14 mouse cellular contexts compared by ENCODE assay signal in the genomic region with DNA sequence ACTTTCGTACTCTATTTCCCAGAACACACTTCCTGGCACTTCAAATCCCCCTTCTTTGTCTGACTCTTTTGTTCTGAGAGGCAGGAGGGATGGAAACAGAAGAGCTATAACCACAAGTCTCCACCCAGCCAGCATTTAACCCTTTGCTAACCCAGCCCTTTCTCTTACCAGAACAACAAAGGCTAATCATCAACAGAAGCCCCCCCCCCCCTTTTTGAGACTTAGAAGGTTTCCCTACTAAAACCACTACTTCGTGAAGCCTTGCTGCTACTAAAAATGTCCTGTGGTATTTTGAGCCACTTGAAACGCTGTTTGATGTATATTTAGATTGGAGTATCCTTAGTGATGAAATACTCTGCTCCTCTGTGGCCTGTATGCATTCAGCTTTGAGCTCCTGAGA. TPM values are rescaled to one million over a fixed set of nuclear protein-coding genes. Genes with fewer than 3 reads are reported as not detected.
A peak's percentile ranks its signal among the peaks of the same experiment; 100 is the strongest.
DNase-seq lines count a peak whose midpoint lies in the region; ATAC-seq and TF ChIP-seq lines count a peak whose summit lies in the region.
"Had no signal": no experiment of that assay in that cellular context is flagged by ENCODE, and none has a peak within 500 bp of the region (broad histone marks: within the 10 kb centered on the region; RNA-seq: fewer than 3 reads in every experiment).

No protein-coding gene starts in this region.

- no peaks in the 10 kb centered on the region for H3K9me3 ChIP-seq in hindbrain, embryonic 14.5 days (ENCODE audit: control insufficient read depth, low read length)
- no peaks in the 10 kb centered on the region for H3K9me3 ChIP-seq in hindbrain, postnatal 0 days (ENCODE audit: low read length)
- H3K9me3 ChIP-seq: liver, embryonic 15.5 days had no signal

- H3K27me3 ChIP-seq in hindbrain, embryonic 14.5 days (ENCODE audit: control insufficient read depth, insufficient read depth, low read length), result no peaks in the 10 kb centered on the region
- no peaks in the 10 kb centered on the region for H3K27me3 ChIP-seq in hindbrain, postnatal 0 days (ENCODE audit: insufficient read depth, low read length)
- no peaks in the 10 kb centered on the region for H3K27me3 ChIP-seq in myocyte (ENCODE audit: control insufficient read depth, insufficient read depth, insufficient read length)
- H3K27me3 ChIP-seq: liver, embryonic 15.5 days had no signal

- no peaks in the 10 kb centered on the region for H3K79me2 ChIP-seq in myocyte (ENCODE audit: control insufficient read depth, insufficient read depth)

- H3K9ac ChIP-seq in hindbrain, embryonic 14.5 days, result no peak overlapping the region
- no peak overlapping the region for H3K9ac ChIP-seq in hindbrain, postnatal 0 days (replicated peaks; ENCODE audit: low read length)
- H3K9ac ChIP-seq: liver, embryonic 15.5 days had no signal

- no peak for TF ChIP-seq CTCF in hindbrain, postnatal 0 days (IDR thresholded peaks at IDR 0.05; ENCODE audit: low read depth)

- intact Hi-C loops in left cerebral cortex, postnatal 25 days (cut with DNase I), result no loop called here

- TF ChIP-seq POLR2A in myocyte (IDR thresholded peaks at IDR 0.05; ENCODE audit: insufficient read length, low read depth), result no peak

- no peak for ATAC-seq in hindbrain, embryonic 14.5 days (ENCODE audit: low FRiP score)
- ATAC-seq in hindbrain, postnatal 0 days, result no peak

- H3ac ChIP-seq in myocyte (ENCODE audit: control insufficient read depth, insufficient read length), result no peak overlapping the region

- 22% methylated on average over 3 of the region's 3 CpGs for WGBS in hindbrain, embryonic 14.5 days
- 28% methylated on average over 3 of the region's 3 CpGs for WGBS in hindbrain, postnatal 0 days

- H3K4me1 ChIP-seq in hindbrain, embryonic 14.5 days (replicated peaks; ENCODE audit: control insufficient read depth, insufficient read depth, low read length), result peaks cover 59% of the 10 kb centered on the region
- H3K4me1 ChIP-seq in hindbrain, postnatal 0 days (ENCODE audit: insufficient read depth, low read length), result peaks cover 27% of the 10 kb centered on the region; the same call in 1 of the 2 replicates
- H3K4me1 ChIP-seq: liver, embryonic 15.5 days had no signal

- no peak for DNase-seq in hindbrain, embryonic 14.5 days (ENCODE audit: low spot score)
- no peak for DNase-seq in hindbrain, postnatal 0 days (ENCODE audit: low spot score)
- DNase-seq in embryo, embryonic 10 days (ENCODE audit: low spot score), result peak; percentile 32
- peak; percentile 40 for DNase-seq in forelimb bud, embryonic 11.5 days (ENCODE audit: low read depth, low spot score)
- no peak for DNase-seq in left cerebral cortex, postnatal 25 days (ENCODE audit: low spot score in 2 of 2)
- no peak for DNase-seq in cerebellum, adult 11 months
- DNase-seq in urinary bladder, postnatal 36 days (ENCODE audit: low spot score in 2 of 2), result no peak
- DNase-seq: cerebellum, adult 2 months; heart, adult 2 months; kidney, adult 11 months; layer of hippocampus, postnatal 36 days; right cerebral cortex, adult 18-20 months had no signal

- no peaks in the 10 kb centered on the region for H3K36me3 ChIP-seq in hindbrain, embryonic 14.5 days (replicated peaks; ENCODE audit: control insufficient read depth, insufficient read depth)
- H3K36me3 ChIP-seq in hindbrain, postnatal 0 days (ENCODE audit: insufficient read depth, low read length), result no peaks in the 10 kb centered on the region
- no peaks in the 10 kb centered on the region for H3K36me3 ChIP-seq in myocyte (ENCODE audit: control insufficient read depth, insufficient read depth)
- H3K36me3 ChIP-seq: liver, embryonic 15.5 days had no signal

- H3K4me3 ChIP-seq in hindbrain, embryonic 14.5 days (replicated peaks; ENCODE audit: low read length), result no peak overlapping the region
- H3K4me3 ChIP-seq in hindbrain, postnatal 0 days (ENCODE audit: low read length), result no peak overlapping the region
- H3K4me3 ChIP-seq in myocyte, result no peak overlapping the region
- H3K4me3 ChIP-seq: heart, adult 2 months; liver, embryonic 15.5 days had no signal

- no peak overlapping the region for H3K4me2 ChIP-seq in hindbrain, embryonic 14.5 days (replicated peaks)
- no peak overlapping the region for H3K4me2 ChIP-seq in hindbrain, postnatal 0 days (ENCODE audit: low read depth, low read length)
- H3K4me2 ChIP-seq in myocyte (ENCODE audit: low read depth), result peak overlapping the region; percentile 32
- H3K4me2 ChIP-seq: liver, embryonic 15.5 days had no signal

- peak overlapping the region; percentile 49 for H3K27ac ChIP-seq in hindbrain, embryonic 14.5 days
- no peak overlapping the region for H3K27ac ChIP-seq in hindbrain, postnatal 0 days
- H3K27ac ChIP-seq: heart, adult 2 months; liver, embryonic 15.5 days had no signal

TF ChIP-seq in myocyte, 11 proteins besides CTCF, POLR2A, EP300 and RAD21:
- TF ChIP-seq SRF (IDR thresholded peaks at IDR 0.05; ENCODE audit: control insufficient read depth, insufficient read length, low read depth) (no peak), USF1 (IDR thresholded peaks at IDR 0.05; ENCODE audit: low read depth) (no peak), MAX (IDR thresholded peaks at IDR 0.05; ENCODE audit: low read depth) (no peak), REST (IDR thresholded peaks at IDR 0.05; ENCODE audit: insufficient read depth, insufficient read length) (no peak), CEBPB (IDR thresholded peaks at IDR 0.05; ENCODE audit: insufficient read depth, poor library complexity, severe bottlenecking) (no peak), POLR2AphosphoS2 (IDR thresholded peaks at IDR 0.05; ENCODE audit: insufficient read length, low read depth) (no peak), TCF12 (IDR thresholded peaks at IDR 0.05; ENCODE audit: insufficient read depth, poor library complexity, severe bottlenecking) (no peak), MYOD1 (IDR thresholded peaks at IDR 0.05; ENCODE audit: control insufficient read depth in 1 of 3, insufficient read length in 2 of 3, low read depth in 2 of 3) (no peak), TCF3 (IDR thresholded peaks at IDR 0.05; ENCODE audit: insufficient read length, low read depth) (no peak), E2F4 (IDR thresholded peaks at IDR 0.05; ENCODE audit: insufficient read depth) (no peak), MYOG (IDR thresholded peaks at IDR 0.05; ENCODE audit: control insufficient read depth in 1 of 3, insufficient read depth in 1 of 3, insufficient read length in 2 of 3, low read depth in 2 of 3) (no peak)

RNA-seq across cellular contexts. Expression of gene Gm21954, which starts 52.7 kb away (rescaled TPM):
- polyA plus RNA-seq in hindbrain, embryonic 14.5 days (2014; fragmentation: Nextera tagmentation; extraction: Ambion mirVana), result not detected in 2 replicates
- not detected in 2 replicates for total RNA-seq in hindbrain, postnatal 0 days (2014; rRNA removed)
- not detected in 2 replicates for polyA plus RNA-seq in hindbrain, postnatal 0 days (2015; fragmentation: Nextera tagmentation; extraction: Ambion mirVana)
- polyA plus RNA-seq in myocyte (2012; fragmentation: generic; extraction: Trizol), result not detected
- not detected for total RNA-seq in left cerebral cortex, postnatal 25 days (2021)
- total RNA-seq: heart, adult 2 months; layer of hippocampus, postnatal 36 days had no signal
- polyA plus RNA-seq: cerebellum, adult 2 months; heart, adult 2 months; liver, embryonic 15.5 days had no signal

Comparison
In these comparisons a context has a peak if more than half of its experiments do, and no peak if none do; other contexts are left out.
1. DNase-seq: peak in embryo, embryonic 10 days (single experiment) and forelimb bud, embryonic 11.5 days (single experiment); none in hindbrain, embryonic 14.5 days (single experiment), hindbrain, postnatal 0 days (single experiment), left cerebral cortex, postnatal 25 days (0 of 2), cerebellum, adult 11 months (single experiment) and urinary bladder, postnatal 36 days (0 of 2).